Mouse (Mus musculus) thymus, adult 2 months (tissue): ENCODE measurements around the gene Gorasp1. TPM values are rescaled to one million over a fixed set of nuclear protein-coding genes. Genes with fewer than 3 reads are reported as not detected.
A peak's percentile ranks its signal among the peaks of the same experiment; 100 is the strongest.

Source experiments
- DNase-seq: peaks from one replicate; pipeline ENCODE4 v3.0.0; 2021
- H3K27ac ChIP-seq: fragments of 200-500 bp; 2 replicates; pipeline ENCODE4 v1.5.1; 2012; ENCODE audit warnings: low read length, control low read depth; ENCODE audit not compliant: control insufficient read depth, insufficient read depth
- H3K27me3 ChIP-seq: fragments of 200-500 bp; 2 replicates; pipeline ENCODE4 v1.6.1; 2012; ENCODE audit warnings: mild to moderate bottlenecking, low read length, moderate library complexity, mixed read lengths; ENCODE audit not compliant: control insufficient read depth, insufficient read depth
- H3K36me3 ChIP-seq: fragments of 200-500 bp; 2 replicates; pipeline ENCODE4 v1.6.1; 2012; ENCODE audit warnings: mild to moderate bottlenecking, low read length, moderate library complexity; ENCODE audit not compliant: control insufficient read depth, insufficient read depth
- H3K4me1 ChIP-seq: fragments of 200-500 bp; replicated peaks from 2 replicates; pipeline ENCODE4 v1.6.1; 2012; ENCODE audit warnings: low read length; ENCODE audit not compliant: control insufficient read depth, insufficient read depth
- H3K4me3 ChIP-seq: fragments of 200-500 bp; 2 replicates; pipeline ENCODE4 v1.5.1; 2012; ENCODE audit warnings: mild to moderate bottlenecking, low read length, control low read depth, moderate library complexity; ENCODE audit not compliant: control insufficient read depth, insufficient read depth
- CTCF ChIP-seq: fragments of 200-500 bp; IDR thresholded peaks from 2 replicates; pipeline ENCODE4 v1.5.1; 2012; ENCODE audit warnings: mild to moderate bottlenecking, control low read depth, low read length, moderate library complexity, borderline replicate concordance; ENCODE audit not compliant: control insufficient read depth, poor library complexity, insufficient read depth; ENCODE audit errors: extremely low read depth
- POLR2A ChIP-seq: fragments of 200-500 bp; IDR thresholded peaks from 2 replicates; pipeline ENCODE4 v1.6.1; 2012; ENCODE audit warnings: mild to moderate bottlenecking, low read length, control low read depth, moderate library complexity; ENCODE audit not compliant: control insufficient read depth, poor library complexity, insufficient read depth; ENCODE audit errors: extremely low read depth
- WGBS: fragments of 180-500 bp; shearing (Covaris S2); methylation state at CpG from one replicate; pipeline ENCODE4 v1.1.7; 2018; 5-methylcytosine and 5-hydroxymethylcytosine counted together
- polyA plus RNA-seq: library from polyadenylated mRNA; depleted of rRNA; stranded (reverse); fragments of >200 nt; gene quantifications from 2 replicates; pipeline ENCODE4 v1.2.3, GENCODE M21; 2012

The Gorasp1 gene
- polyA plus RNA-seq, 1 experiment, result 10.8 TPM

- TF ChIP-seq CTCF (no peak), POLR2A (no peak)
- whole genome bisulfite sequencing, result 7% methylated on average over 5 of the region's 5 CpGs
- H3K4me1 ChIP-seq, result peaks cover 41% of the 10 kb centered on the region
- H3K36me3 ChIP-seq, result peaks cover 32% of the 10 kb centered on the region
- no peaks in the 10 kb centered on the region for H3K27me3 ChIP-seq
- DNase-seq, result no peak
- H3K4me3 ChIP-seq, result peak overlapping the region; percentile 57
- H3K27ac ChIP-seq, result peak overlapping the region; percentile 93
These were observed 40.2 kb upstream of the Gorasp1 start for GRCm38 (mm10) chr9:119977557-119978060.

DNA sequence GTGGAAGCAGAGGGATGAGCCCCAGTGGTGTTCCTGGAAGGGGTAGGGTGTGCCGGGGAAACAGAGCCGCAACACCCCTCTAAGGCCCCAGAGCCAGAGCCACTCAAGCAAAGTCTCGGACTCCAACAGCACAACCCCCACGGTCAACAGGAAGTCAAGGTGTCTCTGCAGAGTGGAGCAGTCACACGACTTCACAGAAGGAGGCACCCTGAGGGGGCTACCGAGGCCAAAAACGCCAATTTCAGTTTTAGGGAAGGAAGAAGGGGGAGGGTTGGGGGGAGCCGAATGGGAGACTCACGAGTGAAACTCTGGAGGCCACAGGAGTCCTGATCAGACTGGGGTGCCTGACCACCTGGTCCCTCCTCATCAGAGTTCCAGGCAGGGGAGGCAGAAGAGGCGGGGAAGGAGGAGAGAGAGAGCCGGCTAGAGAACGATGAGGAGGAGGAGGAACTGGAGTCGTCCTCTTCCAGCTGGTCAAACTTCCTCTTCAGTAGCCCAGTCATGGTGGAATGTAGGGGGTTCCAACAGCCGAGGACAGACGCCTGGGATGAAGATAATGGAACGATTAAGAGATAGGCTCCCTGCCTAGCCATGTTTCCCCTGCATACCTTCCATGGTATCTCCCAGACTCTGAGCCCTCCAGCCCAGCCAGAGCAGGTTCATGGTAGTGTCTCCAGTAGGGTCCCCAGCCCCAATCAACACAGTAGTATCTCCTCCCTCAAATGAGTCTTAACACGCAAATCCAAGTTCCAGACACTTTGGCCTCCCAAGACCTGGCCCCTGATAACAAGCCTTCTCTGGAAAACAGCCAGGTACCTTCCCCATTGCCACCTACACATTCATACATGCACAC lies 39.6 kb upstream of the Gorasp1 start:
- DNase-seq, result peak; percentile 49
- no peak for TF ChIP-seq POLR2A
- no peak for TF ChIP-seq CTCF
- Histone ChIP-seq H3K4me3 (peak overlapping the region; percentile 57), H3K27me3 (no peaks in the 10 kb centered on the region), H3K4me1 (peaks cover 41% of the 10 kb centered on the region), H3K36me3 (peaks cover 38% of the 10 kb centered on the region), H3K27ac (peak overlapping the region; percentile 93)
- 4% methylated on average over 17 of the region's 17 CpGs for WGBS

DNA sequence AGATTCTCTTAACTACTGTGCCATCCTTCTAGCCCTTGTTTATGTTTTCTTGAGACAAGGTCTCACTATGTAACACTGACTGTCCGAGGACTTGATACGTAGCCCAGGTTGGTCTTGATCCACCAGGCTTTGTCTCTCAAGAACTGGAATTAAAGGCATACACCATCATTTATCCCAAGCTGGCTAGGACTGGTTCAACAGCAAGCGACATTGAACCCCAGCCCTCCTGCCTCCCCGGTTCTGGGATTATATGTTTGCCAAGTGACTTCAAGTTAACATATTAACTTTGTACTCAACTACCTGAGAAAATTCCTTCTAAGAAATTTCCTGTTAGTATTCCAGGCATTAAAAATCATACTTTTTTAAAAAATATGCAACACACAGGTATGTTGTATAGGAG lies 37.9 kb upstream of the Gorasp1 start:
- WGBS, result 97% methylated on average over 4 of the region's 4 CpGs
- Histone ChIP-seq H3K27ac (no peak overlapping the region), H3K4me1 (peaks cover 38% of the 10 kb centered on the region), H3K4me3 (no peak overlapping the region), H3K27me3 (no peaks in the 10 kb centered on the region), H3K36me3 (peaks cover 46% of the 10 kb centered on the region)
- no peak for DNase-seq
- TF ChIP-seq CTCF (no peak), POLR2A (no peak)

- WGBS, result 88% methylated on average over 5 of the region's 5 CpGs
- DNase-seq, result no peak
- Histone ChIP-seq H3K4me3 (no peak overlapping the region), H3K36me3 (peaks cover 46% of the 10 kb centered on the region), H3K4me1 (peaks cover 33% of the 10 kb centered on the region), H3K27me3 (no peaks in the 10 kb centered on the region), H3K27ac (no peak overlapping the region)
- TF ChIP-seq CTCF (no peak), POLR2A (no peak)
These were observed 37.2 kb upstream of the Gorasp1 start for GRCm38 (mm10) chr9:119974609-119975008.

GRCm38 (mm10) chr9:119973869-119974520 lies 36.6 kb upstream of the Gorasp1 start:
- peak; percentile 69; the same call in 1 of the 2 replicates for TF ChIP-seq CTCF
- no peak for TF ChIP-seq POLR2A
- WGBS, result 97% methylated on average over 27 of the region's 27 CpGs
- H3K27me3 ChIP-seq, result no peaks in the 10 kb centered on the region
- peak; percentile 41 for DNase-seq
- H3K36me3 ChIP-seq, result peaks cover 46% of the 10 kb centered on the region
- H3K27ac ChIP-seq, result no peak overlapping the region
- peaks cover 27% of the 10 kb centered on the region for H3K4me1 ChIP-seq
- H3K4me3 ChIP-seq, result no peak overlapping the region

- Histone ChIP-seq H3K27ac (no peak overlapping the region), H3K27me3 (no peaks in the 10 kb centered on the region), H3K36me3 (peaks cover 46% of the 10 kb centered on the region), H3K4me3 (no peak overlapping the region), H3K4me1 (peaks cover 20% of the 10 kb centered on the region)
- DNase-seq, result no peak
- no peak for TF ChIP-seq POLR2A
- no peak for TF ChIP-seq CTCF
- WGBS, result 97% methylated on average over 23 of the region's 23 CpGs
These were observed 35.9 kb upstream of the Gorasp1 start for GRCm38 (mm10) chr9:119973281-119973680.
